Mouse (Mus musculus): ENCODE results near the gene Mblac2.
A peak's percentile ranks its signal among the peaks of the same experiment; 100 is the strongest.

Gene Mblac2

DNA sequence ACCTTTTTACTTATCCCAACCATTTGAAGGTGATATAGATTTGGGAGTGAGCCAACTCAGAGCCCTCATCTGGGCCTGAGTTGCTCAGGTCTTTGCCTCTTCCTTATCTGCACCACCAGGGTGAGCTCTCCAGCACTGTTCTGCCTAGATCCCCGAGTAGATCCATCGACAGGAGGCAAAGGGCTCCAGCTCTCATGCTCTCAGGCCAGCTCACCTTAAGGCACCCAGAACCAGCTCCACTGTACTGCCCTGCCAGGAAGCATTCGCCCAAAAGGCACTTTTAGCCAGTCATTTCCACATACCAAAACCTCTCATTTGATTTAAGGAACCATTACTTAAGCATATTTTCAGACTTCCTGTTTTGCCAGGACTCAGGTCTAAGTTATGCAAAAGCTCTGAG, 29.8 kb downstream of the Mblac2 start:
- peak; percentile 44; the same call in 1 of the 2 replicates for ATAC-seq (ENCODE audit: low TSS enrichment)

DNA sequence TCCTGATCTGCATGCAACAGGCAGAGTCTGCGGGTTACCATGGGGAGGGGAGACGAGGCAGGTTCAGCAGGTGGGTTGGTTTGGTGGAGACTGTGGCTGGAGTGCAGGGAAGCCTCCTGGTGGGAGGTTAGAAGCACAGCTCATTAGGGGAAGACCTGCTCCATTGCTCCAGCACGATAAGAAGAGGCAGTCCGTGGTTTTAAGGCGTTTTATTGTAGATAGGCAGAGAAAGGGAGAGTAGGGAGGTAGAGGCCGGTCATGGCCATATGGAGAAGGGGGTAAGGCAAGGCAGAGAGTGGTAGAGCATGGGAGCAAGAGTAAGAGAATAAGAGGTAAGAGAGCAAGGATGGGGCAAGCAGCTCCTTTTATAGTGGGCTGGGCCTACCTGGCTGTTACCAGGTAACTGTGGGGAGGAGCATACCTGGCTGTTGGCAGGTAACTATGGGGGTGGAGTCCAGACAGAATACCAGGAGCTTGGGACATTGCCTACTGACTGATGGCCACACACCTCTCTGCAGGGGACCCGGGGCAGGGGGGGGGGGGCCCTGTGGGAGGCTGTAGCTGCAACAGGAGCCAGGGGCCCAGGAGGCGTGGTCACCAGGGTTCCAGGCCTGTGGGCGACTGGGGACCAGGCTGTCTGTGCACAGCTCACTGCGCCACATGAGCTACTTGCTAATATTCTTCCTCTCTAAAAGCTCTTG, 32.4 kb downstream of the Mblac2 start:
- ATAC-seq (ENCODE audit: low TSS enrichment), result no peak

DNA sequence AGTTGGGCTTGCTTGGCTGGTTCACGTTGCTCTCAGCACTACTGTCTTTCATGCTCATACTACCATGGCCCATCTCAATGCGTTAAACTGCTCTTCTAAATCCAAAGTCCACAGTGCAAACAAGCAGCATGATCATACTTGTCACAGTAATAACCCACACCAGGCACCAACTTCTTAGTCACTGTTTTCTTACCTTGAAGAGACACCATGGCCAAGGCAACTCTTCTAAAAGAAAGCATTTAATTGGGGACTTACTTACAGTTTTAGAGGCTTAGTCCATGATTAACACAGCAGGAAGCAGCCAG, 32.9 kb downstream of the Mblac2 start:
- no peak for ATAC-seq (ENCODE audit: low TSS enrichment)

DNA sequence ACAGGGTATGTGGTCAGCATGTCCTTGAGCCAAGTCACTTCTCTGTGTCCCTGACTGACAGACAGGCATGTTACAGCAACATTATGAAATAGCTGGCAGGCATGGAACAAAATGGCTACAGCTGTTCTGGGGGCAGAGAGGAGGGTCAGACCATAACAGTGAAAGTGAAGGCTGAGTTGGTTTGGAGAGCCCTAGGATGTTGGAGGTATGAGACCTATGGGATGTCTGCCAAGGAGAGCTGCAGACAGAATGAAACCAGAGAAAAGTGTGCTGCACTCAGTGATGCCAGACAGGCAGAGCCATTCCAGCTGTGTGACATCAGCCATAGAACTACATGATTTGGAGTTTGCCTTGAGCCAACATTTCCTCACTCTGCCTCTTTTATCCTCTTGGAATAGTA, 43.7 kb downstream of the Mblac2 start:
- ATAC-seq (ENCODE audit: low TSS enrichment), result no peak

DNA sequence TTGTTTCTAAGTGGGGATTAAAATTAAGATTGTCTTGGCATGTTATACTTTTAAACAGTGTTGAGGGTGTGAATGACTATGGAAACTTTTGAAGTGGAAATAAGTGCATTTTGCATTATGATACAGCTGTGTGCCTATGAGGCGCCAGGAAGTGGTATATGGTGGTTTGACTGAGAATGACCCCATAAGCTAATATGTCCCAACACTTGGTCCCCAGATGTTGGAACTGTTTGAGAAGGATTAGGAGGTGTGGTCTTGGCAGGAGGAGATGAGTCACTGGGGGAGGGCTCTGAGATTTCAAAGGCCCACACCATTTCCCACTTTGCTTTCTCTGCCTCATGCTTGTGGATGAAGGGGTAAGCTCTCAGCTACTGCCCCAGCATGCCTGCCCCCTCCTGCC, 44.2 kb downstream of the Mblac2 start:
- no peak for ATAC-seq (ENCODE audit: low TSS enrichment)

DNA sequence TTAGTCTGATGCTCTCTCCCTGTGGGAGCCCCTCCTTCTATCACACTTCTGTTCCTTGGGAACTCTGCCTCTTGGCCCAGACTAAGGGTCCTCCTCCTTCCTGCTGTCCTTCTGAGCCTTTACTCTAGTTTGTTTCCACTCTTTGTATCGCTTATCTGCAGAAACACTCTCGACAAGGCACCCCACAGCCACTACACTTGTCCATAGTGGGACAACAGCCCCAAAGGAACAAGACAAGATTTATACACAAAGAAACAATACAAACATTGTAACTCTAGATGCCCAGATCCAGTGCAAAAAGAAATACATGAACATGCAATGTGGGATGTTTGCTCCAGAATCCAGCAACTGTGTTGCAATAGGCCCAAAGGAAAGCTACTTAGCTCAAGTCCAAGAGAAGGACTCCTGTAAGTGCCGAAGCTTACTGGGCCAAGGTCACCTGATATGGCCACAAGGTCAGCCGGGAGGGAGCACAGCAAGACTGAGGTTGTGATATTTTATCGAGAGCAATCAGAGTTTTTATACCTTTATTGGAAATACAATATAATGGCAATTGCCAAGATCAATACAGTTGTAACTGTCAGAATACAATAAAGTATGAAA, 46.0 kb downstream of the Mblac2 start:
- no peak for ATAC-seq (ENCODE audit: low TSS enrichment)

DNA sequence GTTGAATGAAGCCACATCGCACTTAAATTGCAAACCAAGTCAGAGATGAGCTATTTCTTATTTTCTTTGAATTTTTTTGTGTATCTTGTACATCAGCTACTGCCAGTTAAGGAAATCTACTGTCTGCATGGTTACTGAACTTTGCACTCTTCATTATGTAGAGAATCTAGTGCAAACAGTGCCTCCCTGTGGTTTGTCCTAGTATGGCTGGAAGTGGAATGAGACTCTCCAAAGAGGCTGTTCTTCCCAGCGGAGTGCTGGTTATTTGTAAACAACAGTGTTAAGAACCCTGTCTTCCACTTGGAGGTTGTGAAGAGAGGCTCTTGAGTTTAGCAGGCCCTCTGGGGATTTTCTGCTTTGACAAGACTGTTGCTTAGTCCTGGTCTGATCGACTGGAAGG, 49.2 kb downstream of the Mblac2 start:
- ATAC-seq (ENCODE audit: low TSS enrichment), result peak; percentile 85

DNA sequence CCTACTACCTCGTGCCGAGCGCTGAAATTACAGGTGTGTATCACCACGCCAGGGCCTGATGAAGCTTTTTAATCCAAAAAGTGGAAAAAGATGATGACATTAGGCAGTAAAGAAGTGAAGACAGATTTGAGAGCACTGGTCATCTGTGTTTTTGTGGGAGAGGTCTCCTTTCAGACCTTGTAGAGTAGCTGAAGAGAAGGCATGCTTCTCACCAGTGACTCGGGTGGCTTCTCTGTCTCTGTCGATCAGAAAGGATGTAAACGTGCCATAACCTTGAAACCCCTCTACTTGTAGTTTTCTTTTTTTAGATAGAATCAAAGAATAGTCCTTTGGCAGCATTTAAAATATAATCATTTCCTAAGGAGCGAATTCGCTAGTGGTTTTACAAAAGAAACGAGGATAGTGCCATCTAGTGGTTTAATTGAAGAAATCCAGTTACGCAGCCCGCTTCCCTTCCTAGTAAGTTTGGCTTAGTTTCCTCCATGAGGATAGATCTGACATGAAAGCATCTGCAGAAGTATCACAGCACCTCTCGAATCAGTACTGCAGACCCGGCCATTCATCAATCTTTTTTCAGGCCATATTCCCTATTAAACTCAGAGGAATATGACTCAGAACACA, 50.5 kb downstream of the Mblac2 start:
- peak; percentile 81 for ATAC-seq (ENCODE audit: low TSS enrichment)

DNA sequence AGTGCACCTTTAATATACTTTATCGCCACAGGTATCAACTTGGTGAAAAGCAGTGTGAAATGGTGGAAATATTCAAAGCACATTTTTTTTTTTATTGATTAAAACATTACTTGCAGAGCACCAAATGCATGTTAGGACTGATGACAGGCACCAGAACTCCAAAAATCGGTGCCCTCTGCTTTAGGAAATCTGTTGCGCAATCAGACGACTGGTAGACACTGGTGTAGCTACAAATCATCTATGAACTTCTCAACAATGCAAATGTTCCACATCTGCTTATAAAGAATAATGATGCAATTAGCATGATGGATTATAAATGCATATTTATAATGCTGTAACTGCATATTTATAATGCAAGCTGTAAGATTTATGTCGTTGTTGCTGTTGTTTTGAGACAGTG, 53.0 kb downstream of the Mblac2 start:
- no peak for ATAC-seq (ENCODE audit: low TSS enrichment)

DNA sequence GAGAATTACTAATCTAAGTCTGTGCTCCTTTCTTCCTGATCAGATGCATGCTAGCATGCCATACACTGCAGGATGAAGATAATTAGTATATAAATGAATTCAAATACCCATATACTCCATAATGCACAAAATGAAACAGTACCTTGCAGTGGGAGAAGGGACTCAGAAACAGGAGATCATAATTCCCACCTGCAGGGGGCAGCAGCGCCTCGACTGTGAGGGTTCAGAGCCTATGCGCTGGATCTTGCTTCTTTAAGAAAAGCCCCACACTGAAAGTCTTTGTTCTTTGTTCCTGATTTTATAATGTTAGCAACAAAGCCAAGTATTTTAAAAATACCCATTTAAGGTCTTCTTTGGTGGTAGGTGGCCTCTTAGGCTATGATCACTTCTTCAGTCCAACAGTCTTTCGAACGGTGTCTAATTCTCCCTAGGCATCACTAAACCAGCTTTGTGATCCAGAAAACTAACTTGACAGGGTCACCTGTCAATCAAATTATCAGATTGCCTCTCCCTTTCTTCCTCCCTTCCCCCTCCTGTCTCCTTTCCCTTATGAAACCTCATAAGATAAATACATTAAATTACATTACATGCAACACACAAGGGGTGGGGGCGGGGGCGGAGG, 56.0 kb downstream of the Mblac2 start:
- ATAC-seq (ENCODE audit: low TSS enrichment), result peak; percentile 98

DNA sequence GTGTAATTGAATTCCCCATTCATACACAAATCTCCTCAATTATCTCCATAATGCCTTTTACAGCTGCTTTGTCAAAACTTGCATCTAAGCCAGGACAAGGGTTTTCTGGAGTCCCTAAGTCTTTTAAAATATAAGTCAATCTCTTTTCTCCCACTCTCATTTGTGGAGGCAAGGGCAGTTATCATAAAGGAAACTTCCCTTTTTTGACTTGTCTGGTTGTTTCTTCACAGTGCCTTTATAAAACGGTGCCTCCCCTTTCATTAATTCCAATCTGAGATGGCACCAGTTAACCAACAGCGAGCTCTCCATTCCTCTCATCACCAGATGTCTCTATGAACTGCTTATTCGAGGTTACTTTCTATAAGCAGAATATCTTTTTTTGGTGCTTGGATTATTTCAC, 65.1 kb downstream of the Mblac2 start:
- ATAC-seq (ENCODE audit: low TSS enrichment), result no peak

DNA sequence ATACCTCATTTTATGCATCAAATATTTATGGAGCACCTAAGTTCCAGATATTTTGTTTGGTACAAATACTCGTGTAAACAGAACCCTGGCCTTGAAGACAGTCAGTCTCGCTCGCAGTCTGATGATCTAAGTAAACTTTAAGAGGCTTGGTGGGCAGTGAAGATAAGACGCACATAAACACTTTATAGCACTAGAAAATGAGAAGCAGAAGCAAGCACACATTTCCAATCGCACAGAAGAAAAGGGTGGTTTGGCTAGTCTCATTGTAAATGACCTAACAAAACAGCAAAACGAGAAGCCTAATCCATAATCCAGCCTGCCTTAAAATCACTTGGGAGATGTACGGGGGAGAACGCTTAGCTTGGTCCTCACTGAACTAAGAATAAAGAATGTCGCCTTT, 71.3 kb downstream of the Mblac2 start:
- no peak for ATAC-seq (ENCODE audit: low TSS enrichment)

DNA sequence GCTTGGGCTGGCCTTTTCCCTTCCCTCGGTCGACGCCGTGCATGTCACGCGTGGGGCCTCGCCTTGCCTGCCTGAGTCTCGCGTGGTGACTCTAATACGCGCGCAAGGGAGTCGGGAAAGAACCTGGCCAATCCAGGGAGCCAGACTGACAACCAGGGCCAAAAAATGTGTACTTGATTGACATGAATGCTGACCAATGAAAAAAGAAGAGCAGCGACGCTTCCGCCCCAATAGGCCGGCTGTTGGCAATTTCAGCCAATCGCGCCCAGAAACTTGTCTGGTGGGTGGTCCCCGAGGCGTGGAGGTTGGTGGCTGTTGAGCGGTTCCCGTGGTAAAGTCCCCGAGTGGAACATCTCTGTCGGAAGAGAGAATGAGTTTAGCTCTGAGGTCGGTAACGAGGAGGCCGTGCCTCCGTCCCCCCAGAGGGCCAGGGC, 71.8 kb downstream of the Mblac2 start, which contains the start of gene Cetn3:
TSS of gene Cetn3 (plus strand) at position 107 of the 434 bp plus-strand sequence.
- ATAC-seq (ENCODE audit: low TSS enrichment), result peak; percentile 80

DNA sequence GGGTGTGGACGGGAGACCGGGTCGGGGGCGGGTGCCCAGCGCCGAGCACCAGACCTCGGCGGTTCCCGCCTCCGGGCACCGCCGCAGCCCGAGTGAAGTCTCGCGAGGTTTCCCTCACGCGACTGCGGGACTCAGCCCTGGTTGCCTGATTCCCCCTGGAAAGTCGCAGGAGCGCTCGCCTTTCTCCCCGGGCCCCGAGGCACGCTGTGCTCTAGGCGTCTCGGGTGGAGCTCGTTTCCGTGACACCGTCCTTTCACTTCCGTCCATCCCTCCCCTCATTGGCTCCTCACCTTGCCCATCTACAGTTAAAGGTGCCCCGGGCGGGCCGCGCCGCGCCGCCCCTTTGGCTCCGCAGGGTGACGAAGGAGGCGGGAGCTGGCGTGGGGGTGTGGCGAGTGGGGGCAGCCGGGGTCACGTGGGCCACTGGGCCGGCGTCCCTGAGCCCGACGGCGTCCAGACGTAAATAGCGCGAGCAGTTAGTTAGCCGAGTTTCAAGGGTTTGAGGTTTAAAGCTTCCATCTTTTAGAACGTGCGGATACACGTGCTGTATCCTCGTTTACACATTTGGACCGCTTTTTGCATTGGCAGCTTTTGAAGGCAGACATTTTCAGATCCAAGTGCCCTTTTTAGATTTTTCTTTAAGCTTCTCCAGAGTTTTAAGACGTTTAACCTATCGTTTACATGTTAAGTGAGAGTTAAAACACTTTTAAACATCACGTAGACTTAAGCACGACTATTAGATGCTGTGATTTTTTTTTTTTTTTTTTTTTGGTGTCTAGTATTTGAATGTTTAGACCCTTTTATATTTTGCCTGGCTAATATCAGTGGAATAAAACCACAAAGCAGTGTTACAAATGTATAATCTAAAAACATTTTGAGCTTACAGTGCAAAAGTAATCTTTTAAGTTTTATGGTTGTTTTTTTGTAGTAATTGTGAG, 72.5 kb downstream of the Mblac2 start:
- peak; percentile 90 for ATAC-seq (ENCODE audit: low TSS enrichment)

DNA sequence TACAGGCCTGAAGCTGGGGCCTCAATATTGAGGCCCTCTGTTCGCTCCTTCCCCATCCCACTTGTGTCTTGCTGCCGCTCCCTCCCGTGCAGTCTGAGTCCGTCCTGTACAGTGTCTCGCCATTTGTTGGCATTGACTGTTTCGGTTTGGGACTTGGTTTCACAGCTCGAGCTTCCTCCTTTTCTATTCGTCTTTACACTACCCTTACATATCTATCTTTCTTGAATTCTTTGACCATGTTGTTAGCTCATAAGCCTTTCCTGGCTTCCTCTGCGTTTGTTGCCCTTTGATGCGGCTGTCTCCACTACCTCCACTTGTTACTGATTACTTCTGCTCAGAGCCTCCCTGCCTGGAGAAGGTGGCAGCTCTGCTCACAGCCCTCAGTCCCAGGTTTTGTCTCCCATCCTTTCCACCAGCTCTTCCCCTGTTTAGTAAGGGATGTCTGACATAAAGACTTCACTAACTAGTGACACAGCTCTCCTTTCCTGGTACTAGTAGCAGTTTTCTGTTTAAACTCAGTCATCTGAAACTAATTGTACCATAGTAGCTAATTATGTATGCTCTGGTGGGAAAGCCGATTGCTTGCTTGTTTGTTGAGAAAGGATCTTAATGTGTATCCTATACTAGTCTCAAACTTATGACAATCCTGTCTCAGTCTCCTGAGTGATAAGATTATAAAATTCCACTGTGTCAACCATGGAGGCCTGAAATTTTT, 74.8 kb downstream of the Mblac2 start:
- no peak for ATAC-seq (ENCODE audit: low TSS enrichment)

DNA sequence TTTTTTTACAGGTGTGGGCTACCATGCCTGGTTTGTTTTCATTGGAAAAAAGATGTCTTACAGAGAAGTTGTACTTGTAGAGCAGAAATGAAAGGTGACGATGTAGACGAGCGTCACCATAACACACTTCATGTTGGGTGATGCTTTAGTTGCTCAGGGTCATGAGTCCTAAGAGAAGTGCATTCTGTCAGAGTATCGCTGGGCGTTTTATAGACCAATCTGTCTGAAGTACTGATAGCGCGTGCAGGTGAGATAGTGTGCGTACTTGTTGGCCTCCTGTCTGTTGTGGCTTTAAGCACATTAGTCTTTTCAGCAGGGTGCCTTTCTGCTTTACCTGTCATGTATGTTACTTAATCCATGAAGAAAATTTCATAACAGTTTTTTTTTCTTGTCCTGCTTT, 79.0 kb downstream of the Mblac2 start:
- no peak for ATAC-seq (ENCODE audit: low TSS enrichment)

DNA sequence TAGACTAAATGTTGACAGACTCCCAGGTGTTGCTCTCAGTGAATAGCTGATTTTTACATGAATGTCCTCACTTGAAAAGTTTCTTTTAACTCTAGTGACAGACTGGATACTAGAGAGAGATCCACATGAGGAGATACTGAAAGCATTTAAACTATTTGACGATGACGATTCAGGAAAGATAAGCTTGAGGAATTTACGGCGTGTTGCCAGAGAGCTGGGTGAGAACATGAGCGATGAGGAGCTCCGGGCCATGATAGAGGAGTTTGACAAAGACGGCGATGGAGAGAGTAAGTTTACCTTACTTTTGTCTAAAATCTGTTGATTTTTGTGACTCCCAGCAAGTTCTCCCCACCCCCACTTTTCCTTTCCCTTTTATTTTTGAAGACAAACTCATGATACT, 80.7 kb downstream of the Mblac2 start:
- ATAC-seq (ENCODE audit: low TSS enrichment), result no peak

DNA sequence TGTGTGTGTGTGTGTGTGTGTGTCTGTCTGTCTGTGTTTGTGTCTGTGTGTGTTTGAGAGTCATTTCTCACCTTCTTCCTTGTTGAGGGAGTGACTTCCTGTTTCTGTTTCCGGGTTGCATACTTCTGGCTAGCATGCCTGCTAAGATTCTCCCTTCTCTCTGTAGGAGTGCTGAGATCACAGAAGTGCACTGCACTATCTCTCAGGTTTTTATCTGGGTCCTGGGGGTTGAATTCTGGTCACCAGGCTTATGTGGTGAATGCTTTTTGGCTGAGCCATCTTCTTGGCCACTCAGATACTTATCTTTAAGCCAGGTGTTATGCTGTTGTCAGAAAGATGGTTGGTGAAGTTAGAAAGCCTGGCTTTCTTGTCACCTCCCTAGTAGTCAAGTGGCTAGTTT, 82.7 kb downstream of the Mblac2 start:
- ATAC-seq (ENCODE audit: low TSS enrichment), result peak; percentile 44; the same call in 1 of the 2 replicates

DNA sequence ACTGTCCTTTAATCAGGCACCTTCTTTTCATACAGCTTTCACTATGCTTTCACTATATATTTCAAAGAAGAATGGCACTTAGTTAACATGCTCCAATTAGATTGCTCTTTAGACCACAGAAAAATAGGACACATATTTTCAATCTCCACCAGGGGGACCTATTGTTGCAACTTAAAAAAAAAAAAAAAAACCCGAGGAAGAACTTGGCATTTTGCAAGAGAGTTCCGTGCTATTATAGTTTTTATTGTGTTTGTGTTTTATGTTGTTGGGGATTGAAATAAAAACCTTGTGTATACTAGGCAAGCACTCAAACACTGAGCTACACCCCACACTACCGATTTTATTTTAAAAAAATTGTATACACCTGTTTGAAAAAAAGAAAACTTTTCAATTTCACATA, 90.0 kb downstream of the Mblac2 start:
- peak; percentile 44; the same call in 1 of the 2 replicates for ATAC-seq (ENCODE audit: low TSS enrichment)
